Mouse (Mus musculus): ENCODE results near the gene Trim21.

GRCm38 (mm10) chr7:102566219-102566618, 933 bp upstream of the Trim21 start:
- TF ChIP-seq CTCF (IDR thresholded peaks at IDR 0.05; ENCODE audit: control insufficient read depth, insufficient read depth, insufficient read length): no peak
- no peak for TF ChIP-seq MAX (IDR thresholded peaks at IDR 0.05)

All from C2C12 (cell line).